Mouse (Mus musculus) B cell, adult 62 days (primary cell): ENCODE measurements around the gene Wnt16. TPM values are rescaled to one million over a fixed set of nuclear protein-coding genes. Genes with fewer than 3 reads are reported as not detected.

Source experiments
- total RNA-seq: library from RNA; stranded (reverse); gene quantifications from 4 replicates; pipeline ENCODE4 v1.2.4, GENCODE M21; 2023

The Wnt16 gene
- not detected in 4 replicates for total RNA-seq

DNA sequence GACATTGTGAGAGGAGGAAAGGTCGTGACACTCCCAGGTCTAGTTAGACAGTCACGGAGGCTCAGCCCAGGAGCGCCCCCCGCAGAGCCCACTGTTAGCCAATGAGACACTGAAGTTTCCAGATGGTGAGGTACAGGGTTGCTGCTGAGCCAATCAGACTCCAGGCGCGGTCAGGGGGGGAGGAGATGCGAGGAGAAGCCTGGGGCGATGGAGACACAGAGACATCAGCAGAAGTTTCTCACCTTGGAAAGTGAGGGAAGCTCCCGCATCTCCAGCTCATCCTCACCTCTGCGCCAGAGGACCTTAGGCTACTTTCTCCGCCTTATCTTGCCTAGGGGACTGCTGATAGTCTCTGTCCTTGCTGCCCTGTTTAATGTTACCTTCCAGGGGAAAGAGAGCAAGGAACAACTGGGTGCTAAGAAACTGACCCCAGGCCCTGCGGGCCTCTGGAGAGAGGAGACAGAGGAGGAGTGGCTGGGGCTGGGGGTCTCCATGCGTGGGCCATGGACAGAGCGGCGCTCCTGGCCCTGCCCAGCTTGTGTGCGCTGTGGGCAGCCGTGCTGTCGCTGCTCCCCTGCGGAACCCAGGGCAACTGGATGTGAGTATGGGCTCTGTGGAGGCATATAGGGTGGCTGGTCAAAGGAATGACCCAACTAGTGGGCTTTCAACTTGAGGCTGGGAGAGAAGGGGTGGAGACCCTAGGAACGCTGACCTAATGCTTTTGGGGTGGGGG, at the start of gene Wnt16:
TSS of gene Wnt16 (plus strand) at position 224 of the 733 bp plus-strand sequence.

Other genes starting within 250 kb of the Wnt16 start
- gene Fam3c, start 68.0 kb downstream of the Wnt16 start, total RNA-seq: 57.9 to 72.5 TPM (median 62.2 TPM) in 4 replicates